In the genomic region with DNA sequence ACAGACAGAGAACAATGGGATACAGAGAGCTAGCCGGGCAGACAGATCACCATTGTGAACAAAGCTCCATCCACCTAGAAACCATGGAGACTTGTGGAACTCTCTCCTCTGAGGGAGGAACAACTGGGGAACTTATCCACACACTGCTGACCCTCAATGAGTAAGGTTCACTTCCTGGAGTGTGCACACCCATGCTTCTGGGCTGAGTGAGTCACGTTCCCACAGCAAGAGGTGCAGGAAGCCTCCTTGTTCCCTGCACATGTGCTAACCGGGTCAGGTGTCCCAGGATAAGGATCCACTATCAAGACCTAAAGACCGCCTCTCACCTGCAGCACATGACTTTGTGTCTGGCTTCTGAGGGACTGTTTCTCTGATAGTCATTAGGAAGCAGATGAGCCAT, we compare ENCODE assay signal across 16 mouse cellular contexts. TPM values are rescaled to one million over a fixed set of nuclear protein-coding genes. Genes with fewer than 3 reads are reported as not detected.
DNase-seq lines count a peak whose midpoint lies in the region; ATAC-seq and TF ChIP-seq lines count a peak whose summit lies in the region.
"Had no signal": no experiment of that assay in that cellular context is flagged by ENCODE, and none has a peak within 500 bp of the region (broad histone marks: within the 10 kb centered on the region; RNA-seq: fewer than 3 reads in every experiment).

No protein-coding gene starts in this region.

- no peaks in the 10 kb centered on the region for H3K27me3 ChIP-seq in heart, embryonic 12.5 days (replicated peaks)
- no peaks in the 10 kb centered on the region for H3K27me3 ChIP-seq in liver, postnatal 0 days (ENCODE audit: insufficient read depth, low read length)
- H3K27me3 ChIP-seq in intestine, embryonic 15.5 days (replicated peaks) = no peaks in the 10 kb centered on the region
- no peaks in the 10 kb centered on the region for H3K27me3 ChIP-seq in stomach, embryonic 14.5 days (ENCODE audit: control insufficient read depth, insufficient read depth, low read length)
- H3K27me3 ChIP-seq: neural tube, embryonic 15.5 days had no signal

- ATAC-seq in heart, embryonic 12.5 days (ENCODE audit: insufficient number of reproducible peaks, low FRiP score) = peak; percentile 70; the same call in 1 of the 2 replicates
- ATAC-seq in liver, postnatal 0 days = 0 out of 2 replicates have a peak, but pooled peaks have one; percentile 17
- ATAC-seq in intestine, embryonic 15.5 days = peak; percentile 87
- ATAC-seq in stomach, embryonic 14.5 days (ENCODE audit: insufficient number of reproducible peaks, insufficient read depth, low FRiP score, low read depth) = 0 out of 2 replicates have a peak, but pooled peaks have one; percentile 44
- ATAC-seq: activated CD4-positive, CD25-positive, alpha-beta regulatory T cell, adult 4 months; hindbrain, postnatal 0 days had no signal

- no peak overlapping the region for H3K4me2 ChIP-seq in heart, embryonic 12.5 days
- no peak overlapping the region for H3K4me2 ChIP-seq in liver, postnatal 0 days (ENCODE audit: low read depth, low read length)
- H3K4me2 ChIP-seq in intestine, embryonic 15.5 days (replicated peaks) = no peak overlapping the region
- H3K4me2 ChIP-seq in stomach, embryonic 14.5 days (replicated peaks; ENCODE audit: low read depth, low read length) = no peak overlapping the region
- H3K4me2 ChIP-seq: heart, embryonic 11.5 days; neural tube, embryonic 15.5 days had no signal

- no peak for DNase-seq in heart, postnatal 14 days
- DNase-seq in liver, postnatal 0 days = no peak
- DNase-seq in liver (no peak), adipocyte (ENCODE audit: low spot score) (no peak)
- DNase-seq in left cerebral cortex, adult 9 months (ENCODE audit: low spot score in 2 of 2) = no peak
- DNase-seq: cerebellum, adult 11 months; cerebellum, postnatal 25 days; thymus, postnatal 36 days had no signal

- peaks cover 9% of the 10 kb centered on the region; the same call in 1 of the 2 replicates for H3K4me1 ChIP-seq in heart, embryonic 12.5 days (replicated peaks)
- peaks cover 15% of the 10 kb centered on the region for H3K4me1 ChIP-seq in liver, postnatal 0 days (ENCODE audit: insufficient read depth)
- H3K4me1 ChIP-seq in intestine, embryonic 15.5 days (replicated peaks) = peaks cover 3% of the 10 kb centered on the region; the same call in 1 of the 2 replicates
- peaks cover 11% of the 10 kb centered on the region; the same call in 1 of the 2 replicates for H3K4me1 ChIP-seq in stomach, embryonic 14.5 days (ENCODE audit: control insufficient read depth, insufficient read depth, low read length)
- H3K4me1 ChIP-seq: embryonic facial prominence, embryonic 10.5 days had no signal

- H3K4me3 ChIP-seq in heart, embryonic 12.5 days = no peak overlapping the region
- H3K4me3 ChIP-seq in liver, postnatal 0 days (ENCODE audit: low read depth, low read length) = no peak overlapping the region
- H3K4me3 ChIP-seq in intestine, embryonic 15.5 days (replicated peaks) = no peak overlapping the region
- H3K4me3 ChIP-seq in stomach, embryonic 14.5 days (ENCODE audit: low read depth, low read length) = no peak overlapping the region
- H3K4me3 ChIP-seq: embryonic facial prominence, embryonic 10.5 days; neural tube, embryonic 15.5 days had no signal

- H3K27ac ChIP-seq in heart, embryonic 12.5 days (ENCODE audit: poor library complexity, severe bottlenecking) = no peak overlapping the region
- no peak overlapping the region for H3K27ac ChIP-seq in liver, postnatal 0 days (ENCODE audit: low read depth)
- peak overlapping the region; percentile 82 for H3K27ac ChIP-seq in intestine, embryonic 15.5 days
- no peak overlapping the region for H3K27ac ChIP-seq in stomach, embryonic 14.5 days (ENCODE audit: low read length)
- H3K27ac ChIP-seq: embryonic facial prominence, embryonic 10.5 days; hindbrain, postnatal 0 days; neural tube, embryonic 15.5 days had no signal

- H3K9ac ChIP-seq in heart, embryonic 12.5 days = no peak overlapping the region
- no peak overlapping the region for H3K9ac ChIP-seq in liver, postnatal 0 days (replicated peaks)
- no peak overlapping the region for H3K9ac ChIP-seq in intestine, embryonic 15.5 days
- H3K9ac ChIP-seq in stomach, embryonic 14.5 days (replicated peaks; ENCODE audit: low read depth, low read length) = no peak overlapping the region
- H3K9ac ChIP-seq: neural tube, embryonic 15.5 days had no signal

- no peaks in the 10 kb centered on the region for H3K9me3 ChIP-seq in heart, embryonic 12.5 days (replicated peaks)
- H3K9me3 ChIP-seq in liver, postnatal 0 days (ENCODE audit: low read length) = no peaks in the 10 kb centered on the region
- no peaks in the 10 kb centered on the region for H3K9me3 ChIP-seq in intestine, embryonic 15.5 days
- no peaks in the 10 kb centered on the region for H3K9me3 ChIP-seq in stomach, embryonic 14.5 days (ENCODE audit: control insufficient read depth, low read depth, low read length)
- H3K9me3 ChIP-seq: embryonic facial prominence, embryonic 10.5 days; neural tube, embryonic 15.5 days had no signal

- no peaks in the 10 kb centered on the region for H3K36me3 ChIP-seq in heart, embryonic 12.5 days
- H3K36me3 ChIP-seq in liver, postnatal 0 days (replicated peaks; ENCODE audit: insufficient read depth, low read length) = no peaks in the 10 kb centered on the region
- no peaks in the 10 kb centered on the region for H3K36me3 ChIP-seq in intestine, embryonic 15.5 days
- H3K36me3 ChIP-seq in stomach, embryonic 14.5 days (ENCODE audit: control insufficient read depth, insufficient read depth, low read length) = no peaks in the 10 kb centered on the region
- H3K36me3 ChIP-seq: embryonic facial prominence, embryonic 10.5 days; neural tube, embryonic 15.5 days had no signal

- intact Hi-C loops in heart, postnatal 14 days (cut with DNase I) = no loop called here

- TF ChIP-seq CTCF in liver, postnatal 0 days (IDR thresholded peaks at IDR 0.05; ENCODE audit: low read depth) = no peak

- 61% methylated on average over 4 of the region's 4 CpGs for WGBS in heart, embryonic 12.5 days
- 57% methylated on average over 4 of the region's 4 CpGs for WGBS in liver, postnatal 0 days (ENCODE audit: insufficient replicate concordance)
- WGBS in intestine, embryonic 15.5 days = 59% methylated on average over 4 of the region's 4 CpGs
- 79% methylated on average over 4 of the region's 4 CpGs for WGBS in stomach, embryonic 14.5 days

- TF ChIP-seq EP300 in liver, postnatal 0 days (IDR thresholded peaks at IDR 0.05; ENCODE audit: low read depth) = no peak

RNA-seq across cellular contexts. Expression of gene Bfsp1, which starts 9.5 kb away (rescaled TPM):
- 2.2 and 2.3 TPM in 2 replicates for polyA plus RNA-seq in heart, embryonic 12.5 days (2016; fragmentation: Nextera tagmentation; extraction: Ambion mirVana)
- total RNA-seq in heart, postnatal 14 days (2021) = under 1 TPM; 0.27 to 0.38 TPM
- 0.12 and 0.17 TPM in 2 replicates for polyA plus RNA-seq in liver, postnatal 0 days (2015; fragmentation: Nextera tagmentation; extraction: Ambion mirVana)
- 4.2 and 4.3 TPM in 2 replicates for polyA plus RNA-seq in intestine, embryonic 15.5 days (2015; fragmentation: Nextera tagmentation; extraction: Ambion mirVana)
- 0.93 and 1.6 TPM in 2 replicates for polyA plus RNA-seq in stomach, embryonic 14.5 days (2014; fragmentation: Nextera tagmentation; extraction: Ambion mirVana)

Comparison
In these comparisons a context has a peak if more than half of its experiments do, and no peak if none do; other contexts are left out.
1. ATAC-seq: peak in every context shown above with its lines; median percentile 87 in intestine, embryonic 15.5 days; 70 in heart, embryonic 12.5 days; 44 in stomach, embryonic 14.5 days; 17 in liver, postnatal 0 days.